ENCODE assay signal across 23 mouse cellular contexts in genomic region chr11:103648656-103649055, GRCm38 (mm10). TPM values are rescaled to one million over a fixed set of nuclear protein-coding genes. Genes with fewer than 3 reads are reported as not detected.
DNase-seq lines count a peak whose midpoint lies in the region; ATAC-seq and TF ChIP-seq lines count a peak whose summit lies in the region.
"Had no signal": no experiment of that assay in that cellular context is flagged by ENCODE, and none has a peak within 500 bp of the region (broad histone marks: within the 10 kb centered on the region; RNA-seq: fewer than 3 reads in every experiment).

No protein-coding gene starts in this region.

- no peak overlapping the region; the same call in 1 of the 2 replicates for H3K4me2 ChIP-seq in hindbrain, embryonic 16.5 days (ENCODE audit: low read length)

- no peak for ATAC-seq in hindbrain, embryonic 16.5 days

- H3K27ac ChIP-seq in layer of hippocampus, adult 2 months, result peak overlapping the region; percentile 95
- no peak overlapping the region for H3K27ac ChIP-seq in embryonic facial prominence, embryonic 10.5 days (replicated peaks)
- H3K27ac ChIP-seq in olfactory bulb, adult 2 months (ENCODE audit: insufficient read depth, low read depth, low read length), result peak overlapping the region; percentile 83
- no peak overlapping the region for H3K27ac ChIP-seq in hindbrain, embryonic 16.5 days (ENCODE audit: low read depth, low read length)
- H3K27ac ChIP-seq: forebrain, embryonic 10.5 days; neural tube, embryonic 15.5 days had no signal

- H3K27me3 ChIP-seq in embryonic facial prominence, embryonic 10.5 days (replicated peaks; ENCODE audit: low read depth, poor library complexity, severe bottlenecking), result peaks cover 80% of the 10 kb centered on the region
- H3K27me3 ChIP-seq in hindbrain, embryonic 16.5 days (replicated peaks; ENCODE audit: control insufficient read depth, insufficient read depth, low read length), result peaks cover 56% of the 10 kb centered on the region

- H3K4me3 ChIP-seq in layer of hippocampus, adult 2 months, result peak overlapping the region; percentile 59
- 0 out of 2 replicates have a peak overlapping the region, but pooled peaks have one; percentile 2 for H3K4me3 ChIP-seq in embryonic facial prominence, embryonic 10.5 days
- H3K4me3 ChIP-seq in olfactory bulb, adult 2 months (ENCODE audit: insufficient read depth, low read depth, low read length), result peak overlapping the region; percentile 80; the same call in 1 of the 2 replicates
- H3K4me3 ChIP-seq in hindbrain, embryonic 16.5 days (ENCODE audit: low read length), result no peak overlapping the region
- H3K4me3 ChIP-seq: myocyte had no signal

- no peaks in the 10 kb centered on the region for H3K9me3 ChIP-seq in embryonic facial prominence, embryonic 10.5 days
- H3K9me3 ChIP-seq in hindbrain, embryonic 16.5 days (ENCODE audit: control insufficient read depth, low read length), result no peaks in the 10 kb centered on the region
- H3K9me3 ChIP-seq: forebrain, embryonic 10.5 days; neural tube, embryonic 15.5 days had no signal

- H3K36me3 ChIP-seq in embryonic facial prominence, embryonic 10.5 days (replicated peaks), result no peaks in the 10 kb centered on the region
- no peaks in the 10 kb centered on the region for H3K36me3 ChIP-seq in hindbrain, embryonic 16.5 days (ENCODE audit: control insufficient read depth, insufficient read depth, low read length)
- H3K36me3 ChIP-seq: forebrain, embryonic 10.5 days; neural tube, embryonic 15.5 days had no signal

- H3K4me1 ChIP-seq in embryonic facial prominence, embryonic 10.5 days, result peaks cover 38% of the 10 kb centered on the region
- peaks cover 37% of the 10 kb centered on the region for H3K4me1 ChIP-seq in olfactory bulb, adult 2 months (ENCODE audit: control insufficient read depth, insufficient read depth, low read length)
- peaks cover 12% of the 10 kb centered on the region for H3K4me1 ChIP-seq in hindbrain, embryonic 16.5 days (ENCODE audit: control insufficient read depth, insufficient read depth, low read depth, low read length)

- TF ChIP-seq POLR2A in olfactory bulb, adult 2 months (IDR thresholded peaks at IDR 0.05; ENCODE audit: insufficient read depth, low read depth, low read length), result no peak

- TF ChIP-seq CTCF in layer of hippocampus, adult 2 months (conservative IDR thresholded peaks at IDR 0.05), result no peak
- TF ChIP-seq CTCF in olfactory bulb, adult 2 months (IDR thresholded peaks at IDR 0.05; ENCODE audit: insufficient read depth, low read depth, low read length), result no peak

- WGBS in embryonic facial prominence, embryonic 10.5 days, result 26% methylated on average over 7 of the region's 7 CpGs
- 17% methylated on average over 7 of the region's 7 CpGs for WGBS in olfactory bulb, adult 2 months
- WGBS in hindbrain, embryonic 16.5 days, result 23% methylated on average over 7 of the region's 7 CpGs

- peak in 1 of 2 experiments; percentile 24 for DNase-seq in layer of hippocampus, adult 2 months (ENCODE audit: low spot score in 2 of 2)
- no peak for DNase-seq in layer of hippocampus, postnatal 10 days (ENCODE audit: low spot score in 2 of 2)
- peak; percentile 40 for DNase-seq in right cerebral cortex, adult 18-20 months
- DNase-seq in right cerebral cortex, postnatal 4 days, result no peak
- DNase-seq in embryonic facial prominence, embryonic 10.5 days (ENCODE audit: low spot score), result no peak
- no peak for DNase-seq in cerebellum, adult 9-11 months
- DNase-seq: cerebellum, adult 9-10 months; gastrocnemius, postnatal 25 days; kidney, adult 18-20 months; thymus, adult 18-20 months had no signal

- no peak overlapping the region for H3K9ac ChIP-seq in hindbrain, embryonic 16.5 days (ENCODE audit: low read depth, low read length)
- H3K9ac ChIP-seq: neural tube, embryonic 15.5 days had no signal

RNA-seq across cellular contexts. Expression of gene Rprml, which starts 0.7 kb away (rescaled TPM):
- 100 to 1,000 TPM; 102 to 117 TPM for total RNA-seq in layer of hippocampus, adult 2 months (2021)
- 100 to 1,000 TPM; 127 to 143 TPM for total RNA-seq in layer of hippocampus, postnatal 10 days (2021)
- polyA plus RNA-seq in embryonic facial prominence, embryonic 10.5 days (2016; fragmentation: Nextera tagmentation; extraction: Ambion mirVana), result 0.15 and 0.39 TPM in 2 replicates
- not detected in 2 replicates for polyA plus RNA-seq in olfactory bulb, adult 2 months (2012; ENCODE audit: insufficient read depth, insufficient read length, low replicate concordance, missing spikeins)
- polyA plus RNA-seq in hindbrain, embryonic 16.5 days (2015; fragmentation: Nextera tagmentation; extraction: Ambion mirVana), result 2.6 and 3.5 TPM in 2 replicates
- total RNA-seq: gastrocnemius, postnatal 25 days; heart, adult 8-10 months; megakaryocyte, adult 5-6 weeks had no signal
- polyA plus RNA-seq: forebrain, embryonic 10.5 days; hindbrain, embryonic 11.5 days; liver, embryonic 16.5 days had no signal

RNA-seq across cellular contexts. Expression of gene Lyzl6, which starts 10.0 kb away (rescaled TPM):
- not detected for total RNA-seq in layer of hippocampus, adult 2 months (2021)
- not detected for total RNA-seq in layer of hippocampus, postnatal 10 days (2021)
- polyA plus RNA-seq in embryonic facial prominence, embryonic 10.5 days (2016; fragmentation: Nextera tagmentation; extraction: Ambion mirVana), result not detected in 2 replicates
- polyA plus RNA-seq in olfactory bulb, adult 2 months (2012; ENCODE audit: insufficient read depth, insufficient read length, low replicate concordance, missing spikeins), result not detected in 2 replicates
- polyA plus RNA-seq in hindbrain, embryonic 16.5 days (2015; fragmentation: Nextera tagmentation; extraction: Ambion mirVana), result not detected in 2 replicates
- total RNA-seq: adrenal gland, adult 2 months; gastrocnemius, postnatal 25 days; heart, adult 8-10 months; layer of hippocampus, adult 8-10 months; megakaryocyte, adult 5-6 weeks had no signal
- polyA plus RNA-seq: adrenal gland, adult 2 months; forebrain, embryonic 10.5 days; heart, postnatal 0 days; hindbrain, embryonic 11.5 days; liver, embryonic 16.5 days; midbrain, embryonic 14.5 days; myocyte; neural tube, embryonic 15.5 days had no signal

RNA-seq across cellular contexts. Expression of gene Gm884, which starts 27.7 kb away (rescaled TPM):
- not detected for total RNA-seq in layer of hippocampus, adult 2 months (2021)
- not detected for total RNA-seq in layer of hippocampus, postnatal 10 days (2021)
- not detected in 2 replicates for polyA plus RNA-seq in embryonic facial prominence, embryonic 10.5 days (2016; fragmentation: Nextera tagmentation; extraction: Ambion mirVana)
- not detected in 2 replicates for polyA plus RNA-seq in olfactory bulb, adult 2 months (2012; ENCODE audit: insufficient read depth, insufficient read length, low replicate concordance, missing spikeins)
- polyA plus RNA-seq in hindbrain, embryonic 16.5 days (2015; fragmentation: Nextera tagmentation; extraction: Ambion mirVana), result not detected in 2 replicates
- total RNA-seq: adrenal gland, adult 2 months; gastrocnemius, postnatal 25 days; heart, adult 8-10 months; megakaryocyte, adult 5-6 weeks had no signal
- polyA plus RNA-seq: adrenal gland, adult 2 months; forebrain, embryonic 10.5 days; heart, postnatal 0 days; hindbrain, embryonic 11.5 days; liver, embryonic 16.5 days; midbrain, embryonic 14.5 days; myocyte; neural tube, embryonic 15.5 days had no signal

RNA-seq across cellular contexts. Expression of gene Gosr2, which starts 49.0 kb away (rescaled TPM):
- total RNA-seq in layer of hippocampus, adult 2 months (2021), result 10 to 100 TPM; 62.5 to 66.1 TPM
- 10 to 100 TPM; 72.9 to 78.3 TPM for total RNA-seq in layer of hippocampus, postnatal 10 days (2021)
- 96.6 and 99.6 TPM in 2 replicates for polyA plus RNA-seq in embryonic facial prominence, embryonic 10.5 days (2016; fragmentation: Nextera tagmentation; extraction: Ambion mirVana)
- not detected in 2 replicates for polyA plus RNA-seq in olfactory bulb, adult 2 months (2012; ENCODE audit: insufficient read depth, insufficient read length, low replicate concordance, missing spikeins)
- polyA plus RNA-seq in hindbrain, embryonic 16.5 days (2015; fragmentation: Nextera tagmentation; extraction: Ambion mirVana), result 95.6 and 97.5 TPM in 2 replicates

Comparison
In these comparisons a context has a peak if more than half of its experiments do, and no peak if none do; other contexts are left out.
1. H3K27ac ChIP-seq: peak in layer of hippocampus, adult 2 months (single experiment) and olfactory bulb, adult 2 months (single experiment); none in embryonic facial prominence, embryonic 10.5 days (single experiment) and hindbrain, embryonic 16.5 days (single experiment).